Mouse (Mus musculus): ENCODE measurements around the gene Spata31d1b. TPM values are rescaled to one million over a fixed set of nuclear protein-coding genes. Genes with fewer than 3 reads are reported as not detected.
"Not testable (repeated sequence)": the region's sequence is repeated elsewhere in the genome, so short reads cannot be mapped to it uniquely, and the experiment has no call there.

Gene Spata31d1b
- total RNA-seq (2014; rRNA removed) (0.27 TPM in 1 of 2 replicates, not detected in the other), polyA plus RNA-seq (2015; fragmentation: Nextera tagmentation; extraction: Ambion mirVana) (0.05 TPM in 1 of 2 replicates, not detected in the other)

DNA sequence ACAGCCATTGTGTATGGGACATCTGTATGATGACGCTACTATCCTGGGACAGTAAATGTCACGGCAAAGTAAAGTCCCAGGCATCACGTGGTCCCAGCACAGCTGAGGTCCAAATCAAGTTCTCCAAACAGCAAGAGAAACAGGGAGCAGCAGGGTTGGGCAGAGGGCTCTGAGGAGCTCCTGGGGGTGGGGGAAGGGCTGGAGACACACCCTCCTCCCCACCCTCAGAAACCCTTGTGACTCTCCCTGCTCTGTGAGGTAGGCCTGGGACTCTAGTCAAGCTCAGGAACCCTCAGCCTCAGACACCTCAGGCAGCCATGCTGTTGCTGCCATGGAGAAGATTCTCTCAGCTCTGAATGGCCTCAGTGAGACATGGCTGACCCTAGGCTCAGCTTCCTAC lies at the start of gene Spata31d1b:
Gene Spata31d1b (plus strand): TSS at position 301 of the 400 bp plus-strand sequence.
- not testable (repeated sequence) for H3K36me3 ChIP-seq (ENCODE audit: insufficient read depth, low read length); H3K9me3 ChIP-seq (ENCODE audit: low read length); H3K27ac ChIP-seq (ENCODE audit: low read depth, low read length); DNase-seq (ENCODE audit: low spot score); H3K4me3 ChIP-seq (ENCODE audit: low read depth, low read length); ATAC-seq (ENCODE audit: low FRiP score); H3K9ac ChIP-seq (replicated peaks; ENCODE audit: low read length, poor library complexity, severe bottlenecking); H3K27me3 ChIP-seq (ENCODE audit: insufficient read depth, low read length); H3K4me1 ChIP-seq (ENCODE audit: insufficient read depth, low read length); H3K4me2 ChIP-seq (ENCODE audit: low read depth, low read length, poor library complexity, severe bottlenecking)
- WGBS: 76% methylated on average over 3 of the region's 3 CpGs

- Histone ChIP-seq H3K27me3 (ENCODE audit: insufficient read depth, low read length) (no peaks in the 10 kb centered on the region), H3K4me2 (ENCODE audit: low read depth, low read length, poor library complexity, severe bottlenecking) (no peak overlapping the region), H3K9ac (replicated peaks; ENCODE audit: low read length, poor library complexity, severe bottlenecking) (no peak overlapping the region), H3K36me3 (ENCODE audit: insufficient read depth, low read length) (no peaks in the 10 kb centered on the region), H3K4me3 (ENCODE audit: low read depth, low read length) (no peak overlapping the region), H3K27ac (ENCODE audit: low read depth, low read length) (no peak overlapping the region), H3K9me3 (ENCODE audit: low read length) (no peaks in the 10 kb centered on the region), H3K4me1 (ENCODE audit: insufficient read depth, low read length) (no peaks in the 10 kb centered on the region)
- DNase-seq (ENCODE audit: low spot score) (no peak), ATAC-seq (ENCODE audit: low FRiP score) (no peak)
- WGBS: 93% methylated on average over 19 of the region's 19 CpGs
- no peak for TF ChIP-seq CTCF (IDR thresholded peaks at IDR 0.05)
Observed at GRCm38 (mm10) chr13:59663939-59664712, 48.0 kb upstream of the Spata31d1b start.

DNA sequence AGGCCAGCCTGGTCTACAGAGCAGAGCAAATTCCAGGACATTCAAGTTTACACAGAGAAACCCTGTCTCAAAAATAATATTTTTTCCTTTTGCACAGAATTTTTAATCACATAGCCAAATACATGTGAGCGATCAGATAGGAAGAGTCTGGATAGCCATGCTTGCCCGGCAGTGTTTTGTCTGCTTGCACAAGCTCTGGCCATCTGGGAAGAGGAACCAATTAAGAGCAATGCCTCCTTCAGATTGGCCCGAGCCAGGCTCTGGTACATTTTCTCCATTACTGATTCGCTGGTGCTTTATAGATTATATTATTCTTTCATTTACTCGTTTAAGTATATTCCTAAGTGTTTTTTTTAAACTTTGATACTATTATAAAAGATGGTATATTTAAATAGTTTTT lies 44.3 kb upstream of the Spata31d1b start:
- H3K4me3 ChIP-seq (ENCODE audit: low read depth, low read length): no peak overlapping the region
- no peak for TF ChIP-seq CTCF (IDR thresholded peaks at IDR 0.05)
- DNase-seq (ENCODE audit: low spot score) (no peak), ATAC-seq (ENCODE audit: low FRiP score) (no peak)
- H3K9me3 ChIP-seq (ENCODE audit: low read length): no peaks in the 10 kb centered on the region
- H3K4me2 ChIP-seq (ENCODE audit: low read depth, low read length, poor library complexity, severe bottlenecking): no peak overlapping the region
- H3K27ac ChIP-seq (ENCODE audit: low read depth, low read length): no peak overlapping the region
- no peaks in the 10 kb centered on the region for H3K36me3 ChIP-seq (ENCODE audit: insufficient read depth, low read length)
- no peak overlapping the region for H3K9ac ChIP-seq (replicated peaks; ENCODE audit: low read length, poor library complexity, severe bottlenecking)
- H3K4me1 ChIP-seq (ENCODE audit: insufficient read depth, low read length): no peaks in the 10 kb centered on the region
- 84% methylated on average over 5 of the region's 5 CpGs for WGBS
- no peaks in the 10 kb centered on the region for H3K27me3 ChIP-seq (ENCODE audit: insufficient read depth, low read length)

DNA sequence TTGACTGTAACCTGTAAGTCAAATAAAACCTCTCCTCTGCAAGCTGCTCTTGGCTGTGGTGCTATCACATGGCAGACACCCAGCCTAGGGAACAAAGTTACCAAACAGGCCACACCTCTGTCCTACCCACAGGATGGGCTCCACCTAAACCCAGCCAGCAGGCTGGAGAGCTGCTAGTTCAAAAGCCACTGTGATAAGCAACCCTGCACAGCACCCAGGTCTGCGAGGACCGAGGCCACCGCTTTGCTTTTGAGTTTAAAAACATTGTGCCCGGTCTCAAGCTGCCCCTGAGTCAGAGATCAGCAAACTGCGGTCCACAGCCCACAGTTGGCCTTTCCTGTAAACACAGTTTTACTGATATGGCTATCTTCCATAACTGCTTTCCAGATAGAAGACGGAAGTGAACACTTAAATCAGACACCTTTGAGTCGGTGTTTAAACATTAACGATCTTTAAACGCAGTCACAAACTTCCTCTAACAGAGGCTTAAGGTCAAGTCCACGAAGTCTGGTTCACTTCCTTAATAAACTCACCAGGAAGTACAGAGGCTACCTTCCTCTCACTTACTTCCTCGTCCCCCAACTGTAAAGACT lies 43.5 kb upstream of the Spata31d1b start:
- H3K9ac ChIP-seq (replicated peaks; ENCODE audit: low read length, poor library complexity, severe bottlenecking): no peak overlapping the region
- H3K27me3 ChIP-seq (ENCODE audit: insufficient read depth, low read length): no peaks in the 10 kb centered on the region
- no peak overlapping the region for H3K4me3 ChIP-seq (ENCODE audit: low read depth, low read length)
- H3K4me1 ChIP-seq (ENCODE audit: insufficient read depth, low read length): no peaks in the 10 kb centered on the region
- TF ChIP-seq CTCF (IDR thresholded peaks at IDR 0.05): no peak
- no peak overlapping the region for H3K27ac ChIP-seq (ENCODE audit: low read depth, low read length)
- no peak for DNase-seq (ENCODE audit: low spot score)
- no peak for ATAC-seq (ENCODE audit: low FRiP score)
- H3K9me3 ChIP-seq (ENCODE audit: low read length): no peaks in the 10 kb centered on the region
- 83% methylated on average over 11 of the region's 11 CpGs for WGBS
- no peak overlapping the region for H3K4me2 ChIP-seq (ENCODE audit: low read depth, low read length, poor library complexity, severe bottlenecking)
- no peaks in the 10 kb centered on the region for H3K36me3 ChIP-seq (ENCODE audit: insufficient read depth, low read length)

- Histone ChIP-seq H3K9me3 (ENCODE audit: low read length) (no peaks in the 10 kb centered on the region), H3K4me2 (ENCODE audit: low read depth, low read length, poor library complexity, severe bottlenecking) (no peak overlapping the region), H3K27ac (ENCODE audit: low read depth, low read length) (no peak overlapping the region), H3K27me3 (ENCODE audit: insufficient read depth, low read length) (no peaks in the 10 kb centered on the region), H3K36me3 (ENCODE audit: insufficient read depth, low read length) (no peaks in the 10 kb centered on the region), H3K9ac (replicated peaks; ENCODE audit: low read length, poor library complexity, severe bottlenecking) (no peak overlapping the region), H3K4me3 (ENCODE audit: low read depth, low read length) (no peak overlapping the region), H3K4me1 (ENCODE audit: insufficient read depth, low read length) (no peaks in the 10 kb centered on the region)
- WGBS: 86% methylated on average over 10 of the region's 10 CpGs
- DNase-seq (ENCODE audit: low spot score) (no peak), ATAC-seq (ENCODE audit: low FRiP score) (no peak)
- TF ChIP-seq CTCF (IDR thresholded peaks at IDR 0.05): no peak
Observed at GRCm38 (mm10) chr13:59669946-59670345, 42.1 kb upstream of the Spata31d1b start.

DNA sequence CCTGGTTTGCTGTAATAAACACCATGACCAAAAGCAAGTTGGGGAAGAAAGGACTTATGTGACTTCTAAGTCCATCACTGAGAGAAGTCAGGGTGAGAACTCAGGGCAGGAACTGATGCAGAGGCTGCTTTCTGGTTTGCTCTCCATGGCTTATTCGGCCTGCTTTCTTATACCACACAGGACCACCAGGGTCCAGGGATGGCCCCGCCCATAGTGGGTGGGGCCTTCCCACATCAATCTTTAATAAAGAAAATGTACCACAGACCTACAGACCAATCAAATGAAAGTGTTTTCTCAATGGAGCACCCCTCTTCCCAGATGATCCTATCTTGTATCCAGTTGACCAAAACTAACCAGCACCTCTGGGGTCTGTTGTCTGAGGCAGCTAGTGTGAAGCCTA lies 40.6 kb upstream of the Spata31d1b start:
- Histone ChIP-seq H3K27me3 (ENCODE audit: insufficient read depth, low read length) (no peaks in the 10 kb centered on the region), H3K4me3 (ENCODE audit: low read depth, low read length) (no peak overlapping the region), H3K27ac (ENCODE audit: low read depth, low read length) (no peak overlapping the region), H3K4me2 (ENCODE audit: low read depth, low read length, poor library complexity, severe bottlenecking) (no peak overlapping the region), H3K36me3 (ENCODE audit: insufficient read depth, low read length) (no peaks in the 10 kb centered on the region), H3K4me1 (ENCODE audit: insufficient read depth, low read length) (no peaks in the 10 kb centered on the region), H3K9me3 (ENCODE audit: low read length) (no peaks in the 10 kb centered on the region), H3K9ac (replicated peaks; ENCODE audit: low read length, poor library complexity, severe bottlenecking) (no peak overlapping the region)
- 50% methylated on average over 2 of the region's 2 CpGs for WGBS
- no peak for DNase-seq (ENCODE audit: low spot score)
- no peak for TF ChIP-seq CTCF (IDR thresholded peaks at IDR 0.05)
- no peak for ATAC-seq (ENCODE audit: low FRiP score)

Measured in midbrain, postnatal 0 days (tissue).